Mouse (Mus musculus): ENCODE results near the gene Fam206a.

The Fam206a gene

DNA sequence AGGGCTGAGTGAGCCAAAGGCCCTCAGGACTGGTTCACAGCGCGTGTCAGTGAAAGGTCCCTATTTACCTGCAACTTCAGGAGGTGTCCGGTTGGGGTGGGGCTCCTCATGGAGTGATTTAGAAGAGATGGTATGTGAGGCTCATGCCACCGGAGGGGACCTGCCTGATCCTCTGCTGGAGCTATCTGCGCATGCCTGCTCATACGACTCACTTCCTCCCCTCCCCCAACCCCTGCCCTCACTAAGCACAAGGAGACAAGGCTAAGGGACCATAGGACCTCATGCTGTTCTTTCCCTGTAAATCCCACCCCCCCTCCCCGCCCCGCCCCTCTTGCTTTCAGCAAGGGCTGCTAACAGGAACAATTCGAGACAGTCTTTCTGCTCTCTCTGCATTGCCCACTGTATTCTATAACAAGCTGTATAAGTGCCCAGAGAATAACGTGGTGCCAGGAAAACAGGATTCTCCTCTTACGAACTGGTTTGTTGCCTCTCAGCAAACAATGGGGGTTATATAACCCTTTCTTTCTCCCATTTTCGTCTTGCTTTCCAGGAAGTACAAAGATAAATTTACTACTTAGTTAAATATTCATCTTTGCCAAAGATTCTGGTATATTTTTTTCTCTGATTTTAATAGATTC lies 43.9 kb downstream of the Fam206a start:
- no peak for DNase-seq

GRCm38 (mm10) chr4:56847400-56847799 lies 45.3 kb downstream of the Fam206a start:
- no peak for DNase-seq

DNA sequence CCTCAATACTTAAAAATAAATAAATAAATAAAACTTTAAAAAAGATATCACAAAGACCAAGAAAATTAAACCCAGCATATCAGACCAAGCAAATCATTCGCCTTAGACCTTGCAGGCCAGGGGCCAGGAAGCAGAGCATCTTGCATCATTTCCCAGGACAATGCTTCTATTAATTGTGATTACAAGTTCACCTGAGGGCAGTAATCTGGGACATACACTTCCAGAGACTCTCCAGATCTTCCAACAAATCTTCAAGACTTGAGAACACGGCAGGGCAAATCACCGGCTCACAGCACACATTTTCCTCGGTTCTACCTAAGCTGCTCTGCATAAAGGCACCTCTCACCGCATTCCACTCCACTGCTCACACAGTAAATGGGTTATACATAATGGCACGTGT lies 45.9 kb downstream of the Fam206a start:
- no peak for DNase-seq

GRCm38 (mm10) chr4:56850724-56851123 lies 48.6 kb downstream of the Fam206a start:
- DNase-seq = no peak

- no peak for DNase-seq
Measured at GRCm38 (mm10) chr4:56855935-56856334, 53.8 kb downstream of the Fam206a start.

- DNase-seq = no peak
Measured at GRCm38 (mm10) chr4:56856371-56856949, 54.3 kb downstream of the Fam206a start.

DNA sequence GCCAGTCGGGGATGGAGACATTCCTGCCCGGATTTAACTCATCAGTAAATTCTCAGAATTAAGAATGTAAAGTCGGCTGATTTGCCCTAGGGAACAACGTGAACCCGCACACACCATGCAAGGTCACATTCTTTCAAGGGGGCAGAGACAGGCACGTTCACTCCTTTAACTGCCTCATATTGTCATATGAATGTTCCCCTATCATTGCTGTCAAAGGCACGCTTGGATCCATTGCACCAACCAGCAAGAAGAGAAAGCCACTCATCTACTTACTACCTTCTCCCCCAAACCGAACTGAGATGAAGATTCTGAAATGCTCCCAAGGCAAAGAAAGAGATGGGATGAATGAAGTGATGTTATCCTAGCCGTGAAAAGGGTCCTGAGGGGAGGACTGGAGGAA lies 56.6 kb downstream of the Fam206a start:
- DNase-seq = no peak

Measured in kidney, adult 9 months (tissue).